Mouse (Mus musculus): ENCODE measurements at regions not wholly inside any gene's neighbourhood (a gene's known extent, or its start where the extent isn't known, plus 50 kb on each side); places are given as distances from the start of the nearest gene placed in this dataset.

DNA sequence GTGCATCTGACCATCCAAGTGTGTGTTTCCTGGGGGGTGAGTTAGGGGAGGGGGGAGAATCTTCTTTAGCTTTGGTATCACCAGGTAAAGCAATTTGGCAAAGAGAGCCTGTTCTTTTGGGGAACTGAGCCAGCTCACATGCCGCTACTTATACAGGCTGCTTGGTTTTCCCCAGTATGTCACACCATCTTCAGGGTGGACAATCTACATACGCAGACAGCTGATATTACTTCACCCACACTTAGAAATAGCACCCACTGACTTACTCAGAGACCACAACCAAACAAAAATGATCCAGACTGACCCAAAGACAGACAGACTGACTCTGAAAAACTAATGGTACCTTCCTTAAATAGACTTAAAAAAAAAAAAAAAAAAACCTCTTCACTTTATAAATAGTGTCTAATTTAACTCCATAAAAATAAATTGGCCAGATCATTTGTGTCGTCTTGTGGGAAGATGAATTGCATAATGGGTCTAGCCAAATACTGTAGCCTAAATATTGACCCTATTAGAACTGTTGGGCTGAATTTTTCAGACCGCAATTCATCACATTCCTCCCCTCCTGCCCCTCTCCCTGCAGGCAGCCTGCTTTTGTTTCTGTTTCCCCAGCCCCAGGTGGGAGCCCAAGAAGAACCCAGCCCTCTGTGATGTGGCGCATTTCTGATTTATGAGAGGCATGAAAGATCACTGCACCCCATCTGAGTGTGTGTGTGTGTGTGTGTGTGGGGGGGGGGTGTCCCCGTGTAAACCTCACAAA is 79.0 kb downstream of the Gm10260 start:
- TF ChIP-seq CTCF (IDR thresholded peaks at IDR 0.05; ENCODE audit: borderline replicate concordance, insufficient read depth, low read length), result no peak
- no peak for TF ChIP-seq POLR2A (IDR thresholded peaks at IDR 0.05; ENCODE audit: low read depth, low read length)
